Mouse (Mus musculus) olfactory bulb, adult 2 months (tissue): ENCODE measurements at regions not wholly inside any gene's neighbourhood (a gene's known extent, or its start where the extent isn't known, plus 50 kb on each side); places are given as distances from the start of the nearest gene placed in this dataset.

Experiments
- H3K27ac ChIP-seq: fragments of 200-500 bp; 2 replicates; pipeline ENCODE4 v1.5.1; 2012; ENCODE audit warnings: low read depth, low read length; ENCODE audit not compliant: insufficient read depth
- H3K4me1 ChIP-seq: fragments of 200-500 bp; 2 replicates; pipeline ENCODE4 v1.6.1; 2012; ENCODE audit warnings: low read length; ENCODE audit not compliant: control insufficient read depth, insufficient read depth
- H3K4me3 ChIP-seq: fragments of 200-500 bp; 2 replicates; pipeline ENCODE4 v1.5.1; 2012; ENCODE audit warnings: mild to moderate bottlenecking, low read depth, low read length, moderate library complexity; ENCODE audit not compliant: insufficient read depth
- CTCF ChIP-seq: fragments of 200-500 bp; IDR thresholded peaks from 2 replicates; pipeline ENCODE4 v1.5.1; 2012; ENCODE audit warnings: low read depth, mild to moderate bottlenecking, low read length, moderate library complexity; ENCODE audit not compliant: insufficient read depth
- POLR2A ChIP-seq: fragments of 200-500 bp; IDR thresholded peaks from 2 replicates; pipeline ENCODE4 v1.6.1; 2012; ENCODE audit warnings: mild to moderate bottlenecking, low read depth, low read length, moderate library complexity; ENCODE audit not compliant: insufficient read depth
- WGBS: fragments of 180-500 bp; shearing (Covaris S2); methylation state at CpG from one replicate; pipeline ENCODE4 v1.1.7; 2018; 5-methylcytosine and 5-hydroxymethylcytosine counted together

- H3K4me3 ChIP-seq, result no peak overlapping the region
- TF ChIP-seq POLR2A (no peak), CTCF (no peak; the same call in 1 of the 2 replicates)
- H3K27ac ChIP-seq, result no peak overlapping the region
- 45% methylated on average over 5 of the region's 5 CpGs for WGBS
- no peaks in the 10 kb centered on the region for H3K4me1 ChIP-seq
Measured at GRCm38 (mm10) chr12:9251772-9252171, 222.0 kb downstream of the Ttc32 start.

- 54% methylated on average over 19 of the region's 19 CpGs for WGBS
- H3K27ac ChIP-seq, result no peak overlapping the region
- H3K4me3 ChIP-seq, result no peak overlapping the region
Measured at GRCm38 (mm10) chr12:9253306-9254074, 223.7 kb downstream of the Ttc32 start.

GRCm38 (mm10) chr12:9254301-9254860 is 224.6 kb downstream of the Ttc32 start:
- WGBS, result 47% methylated on average over 6 of the region's 6 CpGs
- Histone ChIP-seq H3K4me1 (no peaks in the 10 kb centered on the region), H3K27ac (no peak overlapping the region), H3K4me3 (no peak overlapping the region)
- no peak for TF ChIP-seq CTCF
- TF ChIP-seq POLR2A, result no peak

More at GRCm38 (mm10) chr12:9253306-9254074, 223.7 kb downstream of the Ttc32 start:
- no peak for TF ChIP-seq POLR2A
- TF ChIP-seq CTCF, result no peak
- H3K4me1 ChIP-seq, result no peaks in the 10 kb centered on the region

GRCm38 (mm10) chr12:9255661-9256486 is 226.1 kb downstream of the Ttc32 start:
- no peak overlapping the region for H3K4me3 ChIP-seq
- no peak overlapping the region for H3K27ac ChIP-seq
- H3K4me1 ChIP-seq, result no peaks in the 10 kb centered on the region
- WGBS, result 66% methylated on average over 10 of the region's 10 CpGs
- TF ChIP-seq POLR2A (no peak), CTCF (no peak)

- TF ChIP-seq CTCF (no peak), POLR2A (no peak)
- no peak overlapping the region for H3K4me3 ChIP-seq
Measured at GRCm38 (mm10) chr12:9256487-9256820, 226.7 kb downstream of the Ttc32 start.

GRCm38 (mm10) chr12:9258221-9258620 is 228.4 kb downstream of the Ttc32 start:
- Histone ChIP-seq H3K4me3 (no peak overlapping the region), H3K4me1 (no peaks in the 10 kb centered on the region), H3K27ac (no peak overlapping the region)
- 60% methylated on average over 1 of the region's 1 CpGs for WGBS
- no peak for TF ChIP-seq POLR2A
- no peak for TF ChIP-seq CTCF

More at GRCm38 (mm10) chr12:9256487-9256820, 226.7 kb downstream of the Ttc32 start:
- H3K27ac ChIP-seq, result no peak overlapping the region
- no peaks in the 10 kb centered on the region for H3K4me1 ChIP-seq

GRCm38 (mm10) chr12:9261662-9262061 is 231.9 kb downstream of the Ttc32 start:
- TF ChIP-seq CTCF, result no peak
- no peak for TF ChIP-seq POLR2A
- Histone ChIP-seq H3K4me3 (no peak overlapping the region), H3K27ac (no peak overlapping the region), H3K4me1 (no peaks in the 10 kb centered on the region)
- WGBS, result 80% methylated on average over 6 of the region's 6 CpGs

- TF ChIP-seq CTCF (no peak), POLR2A (no peak)
- 61% methylated on average over 4 of the region's 4 CpGs for WGBS
- H3K27ac ChIP-seq, result no peak overlapping the region
Measured at GRCm38 (mm10) chr12:9266221-9266620, 236.4 kb downstream of the Ttc32 start.

GRCm38 (mm10) chr12:9271484-9271883 is 241.7 kb downstream of the Ttc32 start:
- H3K27ac ChIP-seq, result no peak overlapping the region
- TF ChIP-seq CTCF (no peak), POLR2A (no peak)
- H3K4me1 ChIP-seq, result no peaks in the 10 kb centered on the region
- no peak overlapping the region for H3K4me3 ChIP-seq
- 94% methylated on average over 2 of the region's 2 CpGs for WGBS

More at GRCm38 (mm10) chr12:9266221-9266620, 236.4 kb downstream of the Ttc32 start:
- Histone ChIP-seq H3K4me3 (no peak overlapping the region), H3K4me1 (no peaks in the 10 kb centered on the region)
